Comparison of ENCODE assay signal across 12 mouse cellular contexts in the genomic region with DNA sequence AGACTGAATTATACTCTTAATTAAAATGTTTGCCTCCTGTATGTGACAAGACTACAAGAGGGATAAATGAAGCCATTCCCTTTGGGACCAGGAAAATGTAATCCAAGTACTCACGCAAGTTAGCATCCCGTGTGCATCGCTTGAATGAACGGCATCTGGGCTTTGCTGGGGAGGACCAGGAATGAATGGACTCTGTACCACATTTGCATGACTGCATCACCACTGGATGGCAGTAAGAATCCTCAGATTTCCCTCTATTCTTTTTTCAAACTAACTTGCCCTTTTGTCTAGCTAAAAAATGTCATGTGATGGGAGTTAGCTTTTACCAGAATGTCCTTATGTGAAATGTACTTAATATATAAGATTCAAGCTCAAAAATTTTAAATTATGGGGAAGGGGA. TPM values are rescaled to one million over a fixed set of nuclear protein-coding genes. Genes with fewer than 3 reads are reported as not detected.
DNase-seq lines count a peak whose midpoint lies in the region; ATAC-seq and TF ChIP-seq lines count a peak whose summit lies in the region.
"Had no signal": no experiment of that assay in that cellular context is flagged by ENCODE, and none has a peak within 500 bp of the region (broad histone marks: within the 10 kb centered on the region; RNA-seq: fewer than 3 reads in every experiment).

No protein-coding gene starts in this region.

- H3K9ac ChIP-seq in forebrain, postnatal 0 days: no peak overlapping the region
- H3K9ac ChIP-seq in forebrain, embryonic 11.5 days (ENCODE audit: low read length): no peak overlapping the region
- H3K9ac ChIP-seq in hindbrain, postnatal 0 days (replicated peaks; ENCODE audit: low read length): no peak overlapping the region
- H3K9ac ChIP-seq: midbrain, embryonic 12.5 days had no signal

- no peaks in the 10 kb centered on the region for H3K36me3 ChIP-seq in forebrain, postnatal 0 days (ENCODE audit: insufficient read depth)
- no peaks in the 10 kb centered on the region for H3K36me3 ChIP-seq in forebrain, embryonic 11.5 days (ENCODE audit: control insufficient read depth, insufficient read depth, low read length)
- no peaks in the 10 kb centered on the region for H3K36me3 ChIP-seq in hindbrain, postnatal 0 days (ENCODE audit: insufficient read depth, low read length)
- H3K36me3 ChIP-seq: midbrain, embryonic 12.5 days had no signal

- 29% methylated on average over 4 of the region's 4 CpGs for WGBS in forebrain, postnatal 0 days
- 69% methylated on average over 4 of the region's 4 CpGs for WGBS in forebrain, embryonic 11.5 days
- WGBS in hindbrain, postnatal 0 days: 23% methylated on average over 4 of the region's 4 CpGs

- no peaks in the 10 kb centered on the region for H3K9me3 ChIP-seq in forebrain, postnatal 0 days (ENCODE audit: low read length)
- no peaks in the 10 kb centered on the region for H3K9me3 ChIP-seq in forebrain, embryonic 11.5 days (ENCODE audit: control insufficient read depth, low read length)
- H3K9me3 ChIP-seq in hindbrain, postnatal 0 days (ENCODE audit: low read length): no peaks in the 10 kb centered on the region
- H3K9me3 ChIP-seq: midbrain, embryonic 12.5 days had no signal

- no peak overlapping the region for H3K27ac ChIP-seq in forebrain, postnatal 0 days (ENCODE audit: low read depth, low read length)
- H3K27ac ChIP-seq in forebrain, embryonic 11.5 days (ENCODE audit: low read depth, low read length): no peak overlapping the region
- H3K27ac ChIP-seq in hindbrain, postnatal 0 days: no peak overlapping the region
- H3K27ac ChIP-seq: midbrain, embryonic 12.5 days had no signal

- DNase-seq in forebrain, postnatal 0 days: peak; percentile 24
- DNase-seq in forebrain, embryonic 11.5 days (ENCODE audit: low spot score): no peak
- DNase-seq in layer of hippocampus, adult 11-12 months (ENCODE audit: low spot score): peak; percentile 46
- DNase-seq in layer of hippocampus, postnatal 10 days (ENCODE audit: low spot score in 2 of 2): no peak
- peak; percentile 30 to 36 for DNase-seq in B cell, adult 2 months
- peak; percentile 53 for DNase-seq in hindbrain, postnatal 0 days (ENCODE audit: low spot score)
- DNase-seq in thymus, postnatal 4 days: no peak
- DNase-seq in natural killer cell, adult 2 months (ENCODE audit: low spot score in 2 of 2): no peak
- DNase-seq: adrenal gland, postnatal 14 days had no signal

- H3K4me2 ChIP-seq in forebrain, postnatal 0 days (ENCODE audit: low read depth): no peak overlapping the region
- no peak overlapping the region for H3K4me2 ChIP-seq in forebrain, embryonic 11.5 days (ENCODE audit: low read depth, low read length, severe bottlenecking)
- H3K4me2 ChIP-seq in hindbrain, postnatal 0 days (ENCODE audit: low read depth, low read length): no peak overlapping the region
- H3K4me2 ChIP-seq: midbrain, embryonic 12.5 days had no signal

- no peak overlapping the region for H3K4me3 ChIP-seq in forebrain, postnatal 0 days (ENCODE audit: low read depth, low read length)
- no peak overlapping the region for H3K4me3 ChIP-seq in forebrain, embryonic 11.5 days (ENCODE audit: low read depth, low read length)
- no peak overlapping the region for H3K4me3 ChIP-seq in hindbrain, postnatal 0 days (ENCODE audit: low read length)
- H3K4me3 ChIP-seq: midbrain, embryonic 12.5 days had no signal

- no peaks in the 10 kb centered on the region for H3K27me3 ChIP-seq in forebrain, postnatal 0 days (ENCODE audit: insufficient read depth, low read length)
- H3K27me3 ChIP-seq in forebrain, embryonic 11.5 days (ENCODE audit: control insufficient read depth, insufficient read depth, low read length): no peaks in the 10 kb centered on the region
- no peaks in the 10 kb centered on the region for H3K27me3 ChIP-seq in hindbrain, postnatal 0 days (ENCODE audit: insufficient read depth, low read length)
- H3K27me3 ChIP-seq: midbrain, embryonic 12.5 days had no signal

- peak; percentile 53 for TF ChIP-seq CTCF in forebrain, postnatal 0 days (IDR thresholded peaks at IDR 0.05; ENCODE audit: low read depth)
- peak; percentile 61 for TF ChIP-seq CTCF in hindbrain, postnatal 0 days (IDR thresholded peaks at IDR 0.05; ENCODE audit: low read depth)

- no peaks in the 10 kb centered on the region for H3K4me1 ChIP-seq in forebrain, postnatal 0 days (ENCODE audit: insufficient read depth)
- no peaks in the 10 kb centered on the region for H3K4me1 ChIP-seq in forebrain, embryonic 11.5 days (replicated peaks; ENCODE audit: control insufficient read depth, insufficient read depth, low read length)
- H3K4me1 ChIP-seq in hindbrain, postnatal 0 days (ENCODE audit: insufficient read depth, low read length): no peaks in the 10 kb centered on the region
- H3K4me1 ChIP-seq: midbrain, embryonic 12.5 days had no signal

- ATAC-seq in forebrain, postnatal 0 days: no peak
- ATAC-seq in forebrain, embryonic 11.5 days (replicated peaks; ENCODE audit: low FRiP score): no peak
- ATAC-seq in hindbrain, postnatal 0 days: no peak
- ATAC-seq: CD4-positive, CD25-positive, alpha-beta regulatory T cell, adult 4 months had no signal

RNA-seq across cellular contexts. Expression of gene Rasgrp3, which starts 29.3 kb away (rescaled TPM):
- total RNA-seq in forebrain, postnatal 0 days (2014; rRNA removed): 5.5 and 13.8 TPM in 2 replicates
- polyA plus RNA-seq in forebrain, postnatal 0 days (2015; fragmentation: Nextera tagmentation; extraction: Ambion mirVana): 4.4 and 4.5 TPM in 2 replicates
- polyA plus RNA-seq in forebrain, embryonic 11.5 days (2014; fragmentation: Nextera tagmentation; extraction: Ambion mirVana): 4.5 and 9.6 TPM in 2 replicates
- 10 to 100 TPM; 11.7 to 13.2 TPM for total RNA-seq in layer of hippocampus, postnatal 10 days (2021)
- total RNA-seq in hindbrain, postnatal 0 days (2014; rRNA removed): 2.1 and 3.3 TPM in 2 replicates
- 5.1 and 5.9 TPM in 2 replicates for polyA plus RNA-seq in hindbrain, postnatal 0 days (2015; fragmentation: Nextera tagmentation; extraction: Ambion mirVana)
- total RNA-seq: common myeloid progenitor, adult 5-6 weeks had no signal

Comparison
In these comparisons a context has a peak if more than half of its experiments do, and no peak if none do; other contexts are left out.
1. DNase-seq: peak in forebrain, postnatal 0 days (single experiment), layer of hippocampus, adult 11-12 months (single experiment), B cell, adult 2 months (2 of 2) and hindbrain, postnatal 0 days (single experiment); none in forebrain, embryonic 11.5 days (single experiment), layer of hippocampus, postnatal 10 days (0 of 2), thymus, postnatal 4 days (single experiment) and natural killer cell, adult 2 months (0 of 2).